Mouse (Mus musculus): ENCODE measurements around the gene Rab43. TPM values are rescaled to one million over a fixed set of nuclear protein-coding genes. Genes with fewer than 3 reads are reported as not detected.

The Rab43 gene
- polyA plus RNA-seq, 1 experiment from 2014 or later = 4.1 TPM

- Histone ChIP-seq H3K4me1 (peaks cover 17% of the 10 kb centered on the region), H3K36me3 (replicated peaks) (0 out of 2 replicates have a peak, but pooled peaks cover 6% of the 10 kb centered on the region), H3K27me3 (replicated peaks; ENCODE audit: low read depth, poor library complexity, severe bottlenecking) (peaks cover 11% of the 10 kb centered on the region), H3K9me3 (no peaks in the 10 kb centered on the region), H3K4me3 (no peak overlapping the region), H3K27ac (replicated peaks) (no peak overlapping the region)
- DNase-seq (ENCODE audit: low spot score) = no peak
- WGBS = 79% methylated on average over 2 of the region's 2 CpGs
These were observed 5.9 kb downstream of the Rab43 start for GRCm38 (mm10) chr6:87806028-87806427.

- H3K4me1 ChIP-seq = peaks cover 11% of the 10 kb centered on the region
- H3K36me3 ChIP-seq (replicated peaks) = 0 out of 2 replicates have a peak, but pooled peaks cover 6% of the 10 kb centered on the region
- no peak for DNase-seq (ENCODE audit: low spot score)
- H3K27me3 ChIP-seq (replicated peaks; ENCODE audit: low read depth, poor library complexity, severe bottlenecking) = peaks cover 11% of the 10 kb centered on the region
- WGBS = 91% methylated on average over 7 of the region's 7 CpGs
- H3K4me3 ChIP-seq = no peak overlapping the region
- no peaks in the 10 kb centered on the region for H3K9me3 ChIP-seq
- no peak overlapping the region for H3K27ac ChIP-seq (replicated peaks)
These were observed 6.5 kb downstream of the Rab43 start for GRCm38 (mm10) chr6:87805448-87805847.

GRCm38 (mm10) chr6:87804886-87805285 lies 7.1 kb downstream of the Rab43 start:
- no peak for DNase-seq (ENCODE audit: low spot score)
- H3K4me3 ChIP-seq = no peak overlapping the region
- 0 out of 2 replicates have a peak, but pooled peaks cover 6% of the 10 kb centered on the region for H3K36me3 ChIP-seq (replicated peaks)
- 0 out of 2 replicates have a peak, but pooled peaks cover 8% of the 10 kb centered on the region for H3K4me1 ChIP-seq
- 85% methylated on average over 7 of the region's 7 CpGs for WGBS
- H3K9me3 ChIP-seq = no peaks in the 10 kb centered on the region
- peaks cover 6% of the 10 kb centered on the region for H3K27me3 ChIP-seq (replicated peaks; ENCODE audit: low read depth, poor library complexity, severe bottlenecking)
- H3K27ac ChIP-seq (replicated peaks) = no peak overlapping the region

GRCm38 (mm10) chr6:87804036-87804435 lies 7.9 kb downstream of the Rab43 start:
- H3K27ac ChIP-seq (replicated peaks) = no peak overlapping the region
- no peaks in the 10 kb centered on the region for H3K9me3 ChIP-seq
- no peaks in the 10 kb centered on the region for H3K27me3 ChIP-seq (replicated peaks; ENCODE audit: low read depth, poor library complexity, severe bottlenecking)
- WGBS = 87% methylated on average over 1 of the region's 1 CpGs
- H3K4me3 ChIP-seq = no peak overlapping the region
- H3K36me3 ChIP-seq (replicated peaks) = 0 out of 2 replicates have a peak, but pooled peaks cover 6% of the 10 kb centered on the region
- 0 out of 2 replicates have a peak, but pooled peaks cover 4% of the 10 kb centered on the region for H3K4me1 ChIP-seq
- DNase-seq (ENCODE audit: low spot score) = no peak

GRCm38 (mm10) chr6:87802462-87802861 lies 9.5 kb downstream of the Rab43 start:
- H3K36me3 ChIP-seq (replicated peaks) = 0 out of 2 replicates have a peak, but pooled peaks cover 6% of the 10 kb centered on the region
- no peaks in the 10 kb centered on the region for H3K27me3 ChIP-seq (replicated peaks; ENCODE audit: low read depth, poor library complexity, severe bottlenecking)
- H3K4me1 ChIP-seq = 0 out of 2 replicates have a peak, but pooled peaks cover 4% of the 10 kb centered on the region
- H3K9me3 ChIP-seq = no peaks in the 10 kb centered on the region
- WGBS = 83% methylated on average over 7 of the region's 7 CpGs
- no peak overlapping the region for H3K4me3 ChIP-seq
- DNase-seq (ENCODE audit: low spot score) = no peak
- H3K27ac ChIP-seq (replicated peaks) = no peak overlapping the region

GRCm38 (mm10) chr6:87799576-87799975 lies 12.4 kb downstream of the Rab43 start:
- no peak for DNase-seq (ENCODE audit: low spot score)
- Histone ChIP-seq H3K9me3 (no peaks in the 10 kb centered on the region), H3K4me3 (no peak overlapping the region), H3K4me1 (0 out of 2 replicates have a peak, but pooled peaks cover 7% of the 10 kb centered on the region), H3K27me3 (replicated peaks; ENCODE audit: low read depth, poor library complexity, severe bottlenecking) (no peaks in the 10 kb centered on the region), H3K27ac (replicated peaks) (no peak overlapping the region), H3K36me3 (replicated peaks) (0 out of 2 replicates have a peak, but pooled peaks cover 2% of the 10 kb centered on the region)
- WGBS = 88% methylated on average over 6 of the region's 6 CpGs

- 50% methylated on average over 2 of the region's 2 CpGs for WGBS
- H3K27me3 ChIP-seq (replicated peaks; ENCODE audit: low read depth, poor library complexity, severe bottlenecking) = no peaks in the 10 kb centered on the region
These were observed 14.6 kb downstream of the Rab43 start for GRCm38 (mm10) chr6:87797321-87797720.

GRCm38 (mm10) chr6:87796251-87796880 lies 15.6 kb downstream of the Rab43 start:
- Histone ChIP-seq H3K27me3 (replicated peaks; ENCODE audit: low read depth, poor library complexity, severe bottlenecking) (no peaks in the 10 kb centered on the region), H3K27ac (replicated peaks) (no peak overlapping the region), H3K4me3 (no peak overlapping the region), H3K36me3 (replicated peaks) (peaks cover 10% of the 10 kb centered on the region), H3K4me1 (0 out of 2 replicates have a peak, but pooled peaks cover 7% of the 10 kb centered on the region), H3K9me3 (no peaks in the 10 kb centered on the region)
- DNase-seq (ENCODE audit: low spot score) = no peak
- 90% methylated on average over 6 of the region's 6 CpGs for WGBS

More at GRCm38 (mm10) chr6:87797321-87797720, 14.6 kb downstream of the Rab43 start:
- no peaks in the 10 kb centered on the region for H3K9me3 ChIP-seq
- DNase-seq (ENCODE audit: low spot score) = no peak
- H3K27ac ChIP-seq (replicated peaks) = no peak overlapping the region
- H3K4me3 ChIP-seq = no peak overlapping the region
- H3K4me1 ChIP-seq = 0 out of 2 replicates have a peak, but pooled peaks cover 7% of the 10 kb centered on the region
- peaks cover 5% of the 10 kb centered on the region for H3K36me3 ChIP-seq (replicated peaks)

- no peak overlapping the region for H3K27ac ChIP-seq (replicated peaks)
- DNase-seq (ENCODE audit: low spot score) = no peak
- H3K27me3 ChIP-seq (replicated peaks; ENCODE audit: low read depth, poor library complexity, severe bottlenecking) = no peaks in the 10 kb centered on the region
- 71% methylated on average over 6 of the region's 6 CpGs for WGBS
- H3K4me3 ChIP-seq = no peak overlapping the region
- H3K36me3 ChIP-seq (replicated peaks) = peaks cover 10% of the 10 kb centered on the region
- H3K4me1 ChIP-seq = 0 out of 2 replicates have a peak, but pooled peaks cover 7% of the 10 kb centered on the region
- H3K9me3 ChIP-seq = no peaks in the 10 kb centered on the region
These were observed 16.4 kb downstream of the Rab43 start for GRCm38 (mm10) chr6:87795385-87796150.

GRCm38 (mm10) chr6:87793821-87794510 lies 18.0 kb downstream of the Rab43 start:
- no peaks in the 10 kb centered on the region for H3K9me3 ChIP-seq
- H3K4me1 ChIP-seq = 0 out of 2 replicates have a peak, but pooled peaks cover 7% of the 10 kb centered on the region
- DNase-seq (ENCODE audit: low spot score) = no peak
- no peak overlapping the region for H3K27ac ChIP-seq (replicated peaks)
- no peak overlapping the region for H3K4me3 ChIP-seq
- no peaks in the 10 kb centered on the region for H3K27me3 ChIP-seq (replicated peaks; ENCODE audit: low read depth, poor library complexity, severe bottlenecking)
- peaks cover 10% of the 10 kb centered on the region for H3K36me3 ChIP-seq (replicated peaks)
- 94% methylated on average over 10 of the region's 10 CpGs for WGBS

GRCm38 (mm10) chr6:87791826-87792225 lies 20.1 kb downstream of the Rab43 start:
- DNase-seq (ENCODE audit: low spot score) = no peak
- WGBS = 96% methylated on average over 5 of the region's 5 CpGs
- H3K27me3 ChIP-seq (replicated peaks; ENCODE audit: low read depth, poor library complexity, severe bottlenecking) = no peaks in the 10 kb centered on the region

GRCm38 (mm10) chr6:87790779-87791480 lies 21.0 kb downstream of the Rab43 start:
- Histone ChIP-seq H3K4me3 (no peak overlapping the region), H3K27me3 (replicated peaks; ENCODE audit: low read depth, poor library complexity, severe bottlenecking) (no peaks in the 10 kb centered on the region), H3K4me1 (0 out of 2 replicates have a peak, but pooled peaks cover 3% of the 10 kb centered on the region), H3K27ac (replicated peaks) (no peak overlapping the region), H3K36me3 (replicated peaks) (peaks cover 10% of the 10 kb centered on the region), H3K9me3 (no peaks in the 10 kb centered on the region)
- 74% methylated on average over 7 of the region's 7 CpGs for WGBS
- DNase-seq (ENCODE audit: low spot score) = no peak

More at GRCm38 (mm10) chr6:87791826-87792225, 20.1 kb downstream of the Rab43 start:
- Histone ChIP-seq H3K4me3 (no peak overlapping the region), H3K36me3 (replicated peaks) (peaks cover 10% of the 10 kb centered on the region), H3K9me3 (no peaks in the 10 kb centered on the region), H3K4me1 (0 out of 2 replicates have a peak, but pooled peaks cover 7% of the 10 kb centered on the region), H3K27ac (replicated peaks) (no peak overlapping the region)
